Mouse (Mus musculus): ENCODE measurements around the gene Zfp362. TPM values are rescaled to one million over a fixed set of nuclear protein-coding genes. Genes with fewer than 3 reads are reported as not detected.

Zfp362 gene
- polyA plus RNA-seq (2015; fragmentation: Nextera tagmentation; extraction: Ambion mirVana), result 50.2 and 51.7 TPM in 2 replicates

GRCm38 (mm10) chr4:128806043-128806826, at the start of gene Zfp362:
TSS of gene Zfp362 (minus strand) at chr4:128806045.
- WGBS, result 1% methylated on average over 67 of the region's 111 CpGs
- Histone ChIP-seq H3K9me3 (no peaks in the 10 kb centered on the region), H3K36me3 (0 out of 2 replicates have a peak, but pooled peaks cover 1% of the 10 kb centered on the region), H3K4me1 (peaks cover 47% of the 10 kb centered on the region), H3K27me3 (no peaks in the 10 kb centered on the region), H3K9ac (peak within 1 kb of the TSS; percentile 99), H3K4me3 (peak within 1 kb of the TSS; percentile 89), H3K27ac (peak within 1 kb of the TSS; percentile 98), H3K4me2 (peak within 1 kb of the TSS; percentile 93)
- peak; percentile 26; the same call in 1 of the 2 replicates for ATAC-seq (ENCODE audit: insufficient number of reproducible peaks, insufficient read depth, low FRiP score, low TSS enrichment, low read depth)

- Histone ChIP-seq H3K4me2 (no peak overlapping the region), H3K4me3 (no peak overlapping the region), H3K36me3 (no peaks in the 10 kb centered on the region), H3K27me3 (no peaks in the 10 kb centered on the region), H3K27ac (no peak overlapping the region; the same call in 1 of the 2 replicates), H3K4me1 (peaks cover 10% of the 10 kb centered on the region), H3K9me3 (peaks cover 5% of the 10 kb centered on the region; the same call in 1 of the 2 replicates), H3K9ac (no peak overlapping the region)
- 70% methylated on average over 4 of the region's 4 CpGs for WGBS
- ATAC-seq (ENCODE audit: insufficient number of reproducible peaks, insufficient read depth, low FRiP score, low TSS enrichment, low read depth), result no peak
Measured at GRCm38 (mm10) chr4:128855613-128856040, 49.8 kb upstream of the Zfp362 start.

GRCm38 (mm10) chr4:128853117-128853516, 47.3 kb upstream of the Zfp362 start:
- no peak for ATAC-seq (ENCODE audit: insufficient number of reproducible peaks, insufficient read depth, low FRiP score, low TSS enrichment, low read depth)
- Histone ChIP-seq H3K27me3 (no peaks in the 10 kb centered on the region), H3K27ac (no peak overlapping the region), H3K36me3 (no peaks in the 10 kb centered on the region), H3K4me2 (no peak overlapping the region), H3K4me1 (peaks cover 10% of the 10 kb centered on the region), H3K9me3 (no peaks in the 10 kb centered on the region), H3K4me3 (no peak overlapping the region), H3K9ac (no peak overlapping the region)
- 82% methylated on average over 11 of the region's 11 CpGs for WGBS

- Histone ChIP-seq H3K27ac (no peak overlapping the region), H3K4me3 (no peak overlapping the region), H3K9ac (no peak overlapping the region), H3K4me1 (peaks cover 8% of the 10 kb centered on the region), H3K4me2 (no peak overlapping the region), H3K36me3 (no peaks in the 10 kb centered on the region), H3K9me3 (no peaks in the 10 kb centered on the region), H3K27me3 (no peaks in the 10 kb centered on the region)
- 85% methylated on average over 12 of the region's 12 CpGs for WGBS
- no peak for ATAC-seq (ENCODE audit: insufficient number of reproducible peaks, insufficient read depth, low FRiP score, low TSS enrichment, low read depth)
Measured at GRCm38 (mm10) chr4:128852266-128852887, 46.5 kb upstream of the Zfp362 start.

- Histone ChIP-seq H3K36me3 (no peaks in the 10 kb centered on the region), H3K27ac (no peak overlapping the region), H3K9ac (no peak overlapping the region), H3K27me3 (no peaks in the 10 kb centered on the region), H3K4me3 (no peak overlapping the region), H3K9me3 (no peaks in the 10 kb centered on the region), H3K4me2 (no peak overlapping the region), H3K4me1 (no peaks in the 10 kb centered on the region)
- WGBS, result 71% methylated on average over 7 of the region's 7 CpGs
- no peak for ATAC-seq (ENCODE audit: insufficient number of reproducible peaks, insufficient read depth, low FRiP score, low TSS enrichment, low read depth)
Measured at GRCm38 (mm10) chr4:128849686-128850085, 43.8 kb upstream of the Zfp362 start.

GRCm38 (mm10) chr4:128848961-128849360, 43.1 kb upstream of the Zfp362 start:
- Histone ChIP-seq H3K27ac (no peak overlapping the region), H3K36me3 (no peaks in the 10 kb centered on the region), H3K9me3 (no peaks in the 10 kb centered on the region), H3K4me2 (no peak overlapping the region), H3K9ac (no peak overlapping the region), H3K4me1 (no peaks in the 10 kb centered on the region), H3K4me3 (no peak overlapping the region), H3K27me3 (no peaks in the 10 kb centered on the region)
- 92% methylated on average over 3 of the region's 3 CpGs for WGBS
- no peak for ATAC-seq (ENCODE audit: insufficient number of reproducible peaks, insufficient read depth, low FRiP score, low TSS enrichment, low read depth)

GRCm38 (mm10) chr4:128845367-128845973, 39.6 kb upstream of the Zfp362 start:
- Histone ChIP-seq H3K9me3 (no peaks in the 10 kb centered on the region), H3K4me1 (peaks cover 9% of the 10 kb centered on the region), H3K4me2 (no peak overlapping the region), H3K27ac (no peak overlapping the region), H3K36me3 (no peaks in the 10 kb centered on the region), H3K9ac (no peak overlapping the region), H3K4me3 (no peak overlapping the region), H3K27me3 (no peaks in the 10 kb centered on the region)
- ATAC-seq (ENCODE audit: insufficient number of reproducible peaks, insufficient read depth, low FRiP score, low TSS enrichment, low read depth), result no peak
- WGBS, result 79% methylated on average over 12 of the region's 12 CpGs

GRCm38 (mm10) chr4:128844566-128844965, 38.7 kb upstream of the Zfp362 start:
- 50% methylated on average over 13 of the region's 13 CpGs for WGBS
- Histone ChIP-seq H3K36me3 (no peaks in the 10 kb centered on the region), H3K4me2 (no peak overlapping the region), H3K9ac (no peak overlapping the region), H3K9me3 (no peaks in the 10 kb centered on the region), H3K4me3 (no peak overlapping the region), H3K4me1 (peaks cover 17% of the 10 kb centered on the region), H3K27ac (no peak overlapping the region), H3K27me3 (no peaks in the 10 kb centered on the region)
- ATAC-seq (ENCODE audit: insufficient number of reproducible peaks, insufficient read depth, low FRiP score, low TSS enrichment, low read depth), result no peak

- H3K9me3 ChIP-seq, result no peaks in the 10 kb centered on the region
- no peak overlapping the region for H3K9ac ChIP-seq
- WGBS, result 65% methylated on average over 8 of the region's 8 CpGs
- H3K27ac ChIP-seq, result 0 out of 2 replicates have a peak overlapping the region, but pooled peaks have one; percentile 51
- H3K4me1 ChIP-seq, result peaks cover 37% of the 10 kb centered on the region
- ATAC-seq (ENCODE audit: insufficient number of reproducible peaks, insufficient read depth, low FRiP score, low TSS enrichment, low read depth), result no peak
- H3K4me2 ChIP-seq, result no peak overlapping the region
- no peaks in the 10 kb centered on the region for H3K36me3 ChIP-seq
- no peak overlapping the region for H3K4me3 ChIP-seq
- H3K27me3 ChIP-seq, result no peaks in the 10 kb centered on the region
Measured at GRCm38 (mm10) chr4:128841259-128841658, 35.4 kb upstream of the Zfp362 start.

- no peaks in the 10 kb centered on the region for H3K27me3 ChIP-seq
- no peak overlapping the region for H3K9ac ChIP-seq
- peak overlapping the region; percentile 4; the same call in 1 of the 2 replicates for H3K4me2 ChIP-seq
- no peaks in the 10 kb centered on the region for H3K9me3 ChIP-seq
- WGBS, result 18% methylated on average over 16 of the region's 16 CpGs
- no peak overlapping the region for H3K4me3 ChIP-seq
- peaks cover 37% of the 10 kb centered on the region for H3K4me1 ChIP-seq
- peak overlapping the region; percentile 75 for H3K27ac ChIP-seq
- ATAC-seq (ENCODE audit: insufficient number of reproducible peaks, insufficient read depth, low FRiP score, low TSS enrichment, low read depth), result no peak
- no peaks in the 10 kb centered on the region for H3K36me3 ChIP-seq
Measured at GRCm38 (mm10) chr4:128839811-128840738, 34.2 kb upstream of the Zfp362 start.

- Histone ChIP-seq H3K27ac (peak overlapping the region; percentile 51), H3K4me3 (no peak overlapping the region), H3K36me3 (no peaks in the 10 kb centered on the region), H3K9ac (no peak overlapping the region), H3K4me2 (no peak overlapping the region), H3K9me3 (no peaks in the 10 kb centered on the region), H3K27me3 (no peaks in the 10 kb centered on the region), H3K4me1 (peaks cover 37% of the 10 kb centered on the region)
- WGBS, result 47% methylated on average over 5 of the region's 5 CpGs
- no peak for ATAC-seq (ENCODE audit: insufficient number of reproducible peaks, insufficient read depth, low FRiP score, low TSS enrichment, low read depth)
Measured at GRCm38 (mm10) chr4:128838202-128838601, 32.4 kb upstream of the Zfp362 start.

All from embryonic facial prominence, embryonic 13.5 days (tissue).